Mouse (Mus musculus): Measurements from ENCODE around the gene Sptb.

Sptb gene

DNA sequence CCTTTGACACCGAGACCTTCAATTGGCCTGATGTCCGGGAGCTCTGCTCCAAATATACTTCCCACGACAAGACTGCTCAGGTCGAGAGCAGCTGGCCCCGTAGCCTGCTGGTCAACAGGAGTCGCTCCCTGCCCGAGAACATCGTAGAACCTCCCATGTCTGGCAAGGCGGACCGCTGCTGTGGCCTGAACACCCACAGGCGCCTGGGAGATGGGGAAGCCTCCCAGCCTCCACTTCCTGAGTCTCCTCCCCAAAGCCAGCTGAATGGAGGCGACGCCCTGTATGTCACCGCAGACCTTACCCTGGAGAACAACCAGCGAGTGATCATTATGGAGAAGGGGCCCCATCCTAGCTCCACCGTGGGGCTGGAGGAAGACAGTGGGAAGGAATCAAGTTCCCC lies 132.5 kb downstream of the Sptb start:
- DNase-seq (ENCODE audit: extremely low read depth, insufficient read length, low spot score): no peak

DNA sequence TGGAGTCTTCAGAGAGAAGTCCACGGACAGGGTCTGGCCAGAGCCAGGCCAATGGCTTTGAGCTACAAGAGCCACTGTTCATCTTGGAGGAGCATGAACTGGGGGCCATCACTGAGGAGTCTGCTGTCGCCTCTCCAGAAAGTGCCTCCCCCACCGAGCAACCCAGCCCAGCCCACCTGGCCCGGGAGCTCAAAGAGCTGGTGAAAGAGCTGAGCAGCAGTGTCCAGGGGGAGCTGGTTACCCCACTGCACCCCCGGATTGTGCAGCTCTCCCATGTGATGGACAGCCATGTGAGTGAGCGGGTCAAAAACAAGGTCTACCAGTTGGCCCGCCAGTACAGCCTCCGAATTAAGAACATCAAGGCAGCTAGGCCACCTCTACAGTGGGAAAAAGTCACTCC lies 133.5 kb downstream of the Sptb start:
- DNase-seq (ENCODE audit: extremely low read depth, insufficient read length, low spot score): no peak

- no peak for DNase-seq (ENCODE audit: extremely low read depth, insufficient read length, low spot score)
Observed at GRCm38 (mm10) chr12:76576061-76576460, 134.3 kb downstream of the Sptb start.

- DNase-seq (ENCODE audit: extremely low read depth, insufficient read length, low spot score): no peak
Observed at GRCm38 (mm10) chr12:76574815-76575214, 135.5 kb downstream of the Sptb start.

- DNase-seq (ENCODE audit: extremely low read depth, insufficient read length, low spot score): no peak
Observed at GRCm38 (mm10) chr12:76573381-76573780, 137.0 kb downstream of the Sptb start.

DNA sequence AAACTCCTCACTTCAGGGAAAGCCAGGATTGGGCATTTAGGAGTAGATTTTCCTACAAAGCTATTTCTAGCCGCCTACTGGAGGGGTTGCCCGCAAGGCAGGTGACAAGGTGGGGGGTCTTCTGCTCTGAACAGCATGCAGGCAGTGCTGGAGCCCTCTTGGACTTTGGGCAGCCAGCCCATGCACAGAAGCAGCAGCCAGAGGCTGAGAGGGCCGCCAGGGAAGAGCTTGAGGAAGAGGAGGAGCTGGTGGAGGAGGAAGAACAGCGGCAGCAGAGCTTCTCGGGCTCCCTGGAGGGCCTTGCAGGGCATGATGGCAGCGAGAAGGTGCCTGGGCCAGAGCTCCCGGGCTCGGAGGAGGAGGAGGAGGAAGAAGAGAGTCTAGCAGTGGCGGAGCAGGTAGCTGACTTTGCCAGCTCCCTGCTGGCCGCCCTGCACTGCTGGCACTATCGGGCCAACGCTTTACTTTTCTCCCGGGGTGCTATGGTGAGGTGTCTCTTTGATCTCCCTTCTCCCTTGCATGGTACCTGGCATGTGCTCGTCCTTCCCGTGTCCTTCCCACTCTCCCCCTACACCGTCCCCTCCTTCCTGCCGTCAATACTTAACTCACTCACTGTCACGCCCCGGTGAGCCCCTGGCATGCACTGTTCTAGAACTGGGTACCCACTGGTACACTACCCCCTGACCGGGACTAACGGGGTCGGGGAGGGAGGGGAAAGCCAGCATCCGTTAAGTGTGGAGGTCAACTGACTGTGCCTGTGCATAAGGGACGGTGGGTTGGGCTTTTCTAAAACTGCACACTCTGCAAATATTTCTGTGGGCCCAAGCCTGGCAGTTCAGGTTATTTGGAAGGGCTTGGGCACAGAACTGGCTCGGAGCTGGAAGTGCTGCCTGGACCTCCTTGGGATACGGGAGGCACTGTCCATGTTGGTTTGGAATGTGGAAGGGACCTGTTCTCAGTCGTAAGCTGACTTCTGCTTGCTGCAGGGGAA lies 137.8 kb downstream of the Sptb start:
- DNase-seq (ENCODE audit: extremely low read depth, insufficient read length, low spot score): no peak

DNA sequence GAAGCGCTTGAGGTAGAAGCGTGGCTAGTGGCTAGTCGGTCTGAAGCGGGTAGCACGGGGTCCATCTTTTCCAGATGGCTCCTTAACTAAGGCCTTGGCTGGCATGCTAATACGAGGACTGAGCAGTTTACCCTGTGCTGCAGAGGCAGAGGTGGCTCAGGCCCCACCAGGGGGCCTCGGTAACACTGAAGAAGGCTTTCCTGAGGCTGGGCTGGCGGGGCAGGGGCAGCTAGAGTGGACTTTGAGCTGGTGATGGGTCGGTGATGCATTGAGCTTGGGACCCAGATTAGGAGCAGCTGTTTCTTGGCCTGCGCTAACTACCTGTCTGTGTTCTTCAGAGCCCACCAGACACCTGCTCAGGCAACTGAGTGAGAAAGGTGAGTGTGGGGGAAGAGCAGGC lies 139.1 kb downstream of the Sptb start:
- DNase-seq (ENCODE audit: extremely low read depth, insufficient read length, low spot score): no peak

DNA sequence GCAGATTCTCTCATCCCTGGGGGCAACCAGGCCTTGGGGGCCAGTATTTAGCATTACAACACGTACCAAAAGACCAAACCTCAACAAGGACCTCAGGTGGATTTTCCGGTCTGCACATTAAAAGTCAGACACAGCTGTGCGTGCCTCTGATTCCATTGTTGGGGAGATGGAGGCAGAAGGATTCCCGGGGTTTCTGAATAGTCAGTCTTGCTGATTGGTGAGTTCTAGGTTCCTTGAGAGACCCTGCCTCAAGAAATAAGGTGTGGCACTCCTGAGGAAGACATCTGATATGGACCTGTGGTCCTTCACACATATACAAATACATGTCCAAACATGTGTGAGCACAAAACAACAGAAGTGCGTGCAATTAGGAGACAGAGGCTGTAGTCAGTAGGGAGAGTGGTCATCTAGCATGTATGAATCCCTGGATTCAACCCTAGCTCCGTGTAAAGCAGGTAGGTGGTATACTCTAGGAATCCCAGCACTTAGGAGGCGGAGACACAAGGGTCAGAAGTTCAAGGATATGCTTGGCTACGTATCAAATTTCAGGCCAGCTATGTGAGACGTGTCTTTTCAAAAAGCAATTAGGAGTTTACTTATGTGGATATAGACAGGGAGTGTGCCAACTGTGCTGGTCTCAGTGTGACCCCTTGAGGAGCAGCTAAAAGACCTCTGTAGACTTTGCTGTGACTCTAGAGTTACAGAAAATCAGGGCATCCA lies 140.0 kb downstream of the Sptb start:
- no peak for DNase-seq (ENCODE audit: extremely low read depth, insufficient read length, low spot score)

GRCm38 (mm10) chr12:76566284-76566683 lies 144.1 kb downstream of the Sptb start:
- no peak for DNase-seq (ENCODE audit: extremely low read depth, insufficient read length, low spot score)

GRCm38 (mm10) chr12:76562196-76562595 lies 148.2 kb downstream of the Sptb start:
- no peak for DNase-seq (ENCODE audit: extremely low read depth, insufficient read length, low spot score)

- DNase-seq (ENCODE audit: extremely low read depth, insufficient read length, low spot score): no peak
Observed at GRCm38 (mm10) chr12:76558206-76558605, 152.1 kb downstream of the Sptb start.

GRCm38 (mm10) chr12:76556745-76557389 lies 153.5 kb downstream of the Sptb start:
- no peak for DNase-seq (ENCODE audit: extremely low read depth, insufficient read length, low spot score)

- no peak for DNase-seq (ENCODE audit: extremely low read depth, insufficient read length, low spot score)
Observed at GRCm38 (mm10) chr12:76556187-76556586, 154.2 kb downstream of the Sptb start.

DNA sequence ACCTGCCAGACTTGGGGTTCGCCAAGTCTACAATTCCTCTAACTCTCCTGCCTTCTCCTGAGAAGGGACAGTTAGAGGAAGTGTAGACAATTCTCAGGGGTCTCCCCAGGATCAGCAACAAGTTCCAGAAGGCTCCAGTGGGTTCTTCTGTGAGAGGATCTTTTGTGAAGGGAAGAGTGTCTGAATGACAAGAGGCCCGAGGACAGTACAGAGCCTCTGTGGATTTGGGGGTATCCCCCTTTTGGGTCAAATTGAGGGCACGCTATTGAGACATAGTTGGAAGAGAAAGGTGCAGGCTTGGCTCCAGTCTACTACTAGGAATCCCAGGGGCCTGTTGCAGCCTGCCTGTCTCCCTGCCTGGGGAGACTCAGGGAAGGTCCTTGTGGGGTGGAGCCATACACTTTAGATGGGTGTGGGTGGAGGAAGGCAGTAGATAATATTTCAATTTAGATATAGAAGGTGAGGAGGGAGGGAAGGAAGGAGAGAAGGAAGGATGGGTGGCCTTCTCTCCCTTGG lies 155.4 kb downstream of the Sptb start:
- DNase-seq (ENCODE audit: extremely low read depth, insufficient read length, low spot score): no peak

DNA sequence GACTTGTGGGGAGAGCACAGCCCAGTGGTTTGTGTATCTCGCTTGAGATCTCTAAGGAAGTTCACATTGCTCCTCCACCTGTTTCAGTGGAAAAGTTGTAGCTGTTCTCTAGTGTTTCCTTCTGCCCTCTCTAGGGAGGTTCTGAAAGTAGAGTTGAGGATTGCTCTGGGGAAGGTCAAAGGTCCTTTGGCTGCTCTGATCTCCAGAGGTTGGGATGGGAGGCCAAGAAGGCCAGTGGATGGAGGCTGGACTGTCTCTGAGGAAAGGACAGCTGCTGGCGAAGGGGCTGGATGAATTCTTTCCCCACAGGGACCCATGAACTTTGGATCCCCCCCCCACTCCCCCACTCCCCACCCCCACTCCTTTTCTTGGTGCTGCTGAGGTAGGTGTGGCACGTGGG lies 156.0 kb downstream of the Sptb start:
- DNase-seq (ENCODE audit: extremely low read depth, insufficient read length, low spot score): no peak

GRCm38 (mm10) chr12:76553917-76554316 lies 156.4 kb downstream of the Sptb start:
- DNase-seq (ENCODE audit: extremely low read depth, insufficient read length, low spot score): no peak

GRCm38 (mm10) chr12:76552958-76553357 lies 157.4 kb downstream of the Sptb start:
- DNase-seq (ENCODE audit: extremely low read depth, insufficient read length, low spot score): no peak

DNA sequence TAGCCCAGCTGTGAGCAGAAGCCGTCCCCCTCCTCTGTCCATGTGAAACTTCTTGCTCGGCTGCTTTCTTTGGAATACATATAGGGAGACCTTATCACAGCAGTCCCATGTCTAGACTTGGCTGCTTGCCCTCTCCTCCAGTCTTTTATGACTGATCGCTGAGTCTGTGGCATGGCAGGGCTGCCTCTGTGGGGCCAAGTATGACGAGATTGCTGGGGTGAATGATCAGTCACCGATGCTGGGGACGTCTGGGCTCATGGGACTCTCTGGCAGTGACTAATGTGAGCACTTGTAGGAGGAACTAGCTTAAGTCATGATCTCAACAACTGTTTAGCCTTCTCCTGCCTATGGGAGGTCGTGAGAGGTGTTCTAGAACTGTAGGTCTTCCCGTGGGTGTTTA lies 158.0 kb downstream of the Sptb start:
- DNase-seq (ENCODE audit: extremely low read depth, insufficient read length, low spot score): peak; percentile 77

GRCm38 (mm10) chr12:76549203-76549602 lies 161.1 kb downstream of the Sptb start:
- DNase-seq (ENCODE audit: extremely low read depth, insufficient read length, low spot score): no peak

- no peak for DNase-seq (ENCODE audit: extremely low read depth, insufficient read length, low spot score)
Observed at GRCm38 (mm10) chr12:76548082-76548423, 162.3 kb downstream of the Sptb start.

GRCm38 (mm10) chr12:76547409-76548081 lies 162.8 kb downstream of the Sptb start:
- no peak for DNase-seq (ENCODE audit: extremely low read depth, insufficient read length, low spot score)
